Mouse (Mus musculus) embryonic fibroblast, embryonic 13.5 days (primary cell): ENCODE measurements around the gene Akain1.

ENCODE experiments used
- CTCF ChIP-seq: IDR thresholded peaks from 2 replicates; pipeline ENCODE4 v1.5.1; 2011; ENCODE audit warnings: mild to moderate bottlenecking, control low read depth, low read length, moderate library complexity, borderline replicate concordance; ENCODE audit not compliant: insufficient read depth
- POLR2A ChIP-seq: IDR thresholded peaks from 2 replicates; pipeline ENCODE4 v1.6.1; 2011; ENCODE audit warnings: low read depth, mild to moderate bottlenecking, control low read depth, low read length, moderate library complexity

- no peak for TF ChIP-seq POLR2A
- TF ChIP-seq CTCF = no peak
These were observed 33.3 kb downstream of the Akain1 start for GRCm38 (mm10) chr17:69472401-69472800.
